Mouse (Mus musculus) midbrain, embryonic 13.5 days (tissue): ENCODE measurements around the gene Syn3. TPM values are rescaled to one million over a fixed set of nuclear protein-coding genes. Genes with fewer than 3 reads are reported as not detected.
"Not testable (repeated sequence)": the region's sequence is repeated elsewhere in the genome, so short reads cannot be mapped to it uniquely, and the experiment has no call there.

Experiments used
- ATAC-seq: fragments of 200-750 bp; cut with Nextera tagmentation; 2 replicates; pipeline ENCODE4 v1.8.0; 2017; ENCODE audit warnings: mild to moderate bottlenecking, moderate TSS enrichment, moderate library complexity
- H3K27ac ChIP-seq: fragments of 300-500 bp; sonication (generic); 2 replicates; pipeline ENCODE4 v1.5.1; 2015; ENCODE audit warnings: inconsistent platforms, mild to moderate bottlenecking, moderate library complexity
- H3K27me3 ChIP-seq: fragments of 300-500 bp; sonication (generic); 2 replicates; pipeline ENCODE4 v1.6.1; 2015; ENCODE audit warnings: mild to moderate bottlenecking, inconsistent platforms
- H3K36me3 ChIP-seq: fragments of 300-500 bp; sonication (generic); 2 replicates; pipeline ENCODE4 v1.6.1; 2015; ENCODE audit warnings: mild to moderate bottlenecking, inconsistent platforms
- H3K4me1 ChIP-seq: fragments of 300-500 bp; sonication (generic); replicated peaks from 2 replicates; pipeline ENCODE4 v1.6.1; 2015; ENCODE audit warnings: inconsistent platforms
- H3K4me2 ChIP-seq: fragments of 300-500 bp; sonication (generic); replicated peaks from 2 replicates; pipeline ENCODE4 v1.6.1; 2015; ENCODE audit warnings: moderate library complexity, mild to moderate bottlenecking, inconsistent platforms
- H3K4me3 ChIP-seq: fragments of 300-500 bp; sonication (generic); replicated peaks from 2 replicates; pipeline ENCODE4 v1.5.1; 2015; ENCODE audit warnings: mild to moderate bottlenecking, inconsistent platforms
- H3K9ac ChIP-seq: fragments of 300-500 bp; sonication (generic); replicated peaks from 2 replicates; pipeline ENCODE4 v1.6.1; 2015; ENCODE audit warnings: mild to moderate bottlenecking, inconsistent platforms
- H3K9me3 ChIP-seq: fragments of 300-500 bp; sonication (generic); 2 replicates; pipeline ENCODE4 v1.6.1; 2016; ENCODE audit warnings: mild to moderate bottlenecking, inconsistent platforms
- WGBS: fragments of 180-500 bp; shearing (Covaris S2); methylation state at CpG from one replicate; pipeline ENCODE4 v1.1.7; 2015; 5-methylcytosine and 5-hydroxymethylcytosine counted together
- polyA plus RNA-seq: library from polyadenylated mRNA; unstranded; fragments of >200 nt; fragmentation: Nextera tagmentation; extraction: Ambion mirVana; gene quantifications from 2 replicates; pipeline ENCODE4 v1.2.1, GENCODE M21; 2015

The Syn3 gene
- polyA plus RNA-seq, 1 experiment from 2014 or later: 13.8 TPM

DNA sequence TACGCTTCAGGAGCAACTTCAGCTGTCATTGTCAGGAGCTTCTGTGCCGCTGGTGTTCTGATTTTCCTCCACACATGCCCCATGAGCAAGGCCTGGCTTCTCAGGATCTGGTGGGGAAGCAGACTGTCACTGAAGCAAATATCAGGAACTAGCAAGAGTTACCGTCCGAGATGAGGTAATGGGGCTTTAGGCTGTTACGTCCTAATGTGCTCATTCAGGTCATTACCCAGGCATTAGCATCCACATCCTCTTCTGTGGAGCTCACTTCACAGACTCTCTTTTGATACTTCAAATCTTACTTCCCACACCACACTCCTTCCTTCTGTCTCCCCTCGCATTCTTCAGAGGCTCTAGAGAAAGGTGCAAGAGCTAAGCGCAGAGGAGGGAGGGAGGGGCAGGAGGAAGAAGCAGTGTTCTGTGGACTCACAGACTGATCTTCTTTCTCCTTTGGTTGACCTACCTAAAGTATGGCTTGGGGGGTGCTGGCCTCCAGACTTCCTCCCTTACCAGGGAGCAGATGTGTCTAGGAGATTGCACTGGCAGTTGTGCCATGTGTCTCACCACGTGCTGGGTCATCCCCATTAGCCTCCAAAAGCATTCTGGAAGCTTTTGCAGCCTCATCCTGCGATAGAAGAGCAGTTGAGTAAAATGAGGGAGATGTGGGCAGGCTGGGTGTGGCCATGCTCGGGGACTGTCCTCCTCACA lies 445.7 kb downstream of the Syn3 start:
- Histone ChIP-seq H3K9me3 (no peaks in the 10 kb centered on the region), H3K4me1 (no peaks in the 10 kb centered on the region), H3K27me3 (no peaks in the 10 kb centered on the region), H3K27ac (no peak overlapping the region), H3K9ac (no peak overlapping the region), H3K36me3 (peaks cover 39% of the 10 kb centered on the region), H3K4me2 (no peak overlapping the region), H3K4me3 (no peak overlapping the region)
- no peak for ATAC-seq
- WGBS: 88% methylated on average over 10 of the region's 10 CpGs

DNA sequence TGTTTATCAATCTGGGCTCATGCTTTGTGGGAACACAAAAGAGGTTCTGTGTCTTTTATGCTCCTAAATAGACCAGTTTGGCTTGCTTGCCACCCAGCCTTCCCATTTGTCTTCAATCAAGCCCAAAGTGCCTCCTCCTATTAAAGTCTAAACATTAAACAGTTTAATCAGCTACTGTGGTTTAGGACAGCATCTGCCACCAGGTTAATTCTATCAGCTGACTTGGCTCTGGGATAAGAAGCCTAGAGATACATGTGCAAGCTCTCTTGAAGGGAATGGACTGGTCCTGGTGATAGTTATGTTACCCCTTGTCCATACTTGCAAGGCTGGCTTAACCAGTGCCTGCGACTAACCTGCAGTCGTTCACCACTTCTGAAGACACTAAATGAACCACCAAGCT lies 448.2 kb downstream of the Syn3 start:
- no peak for ATAC-seq
- Histone ChIP-seq H3K27ac (no peak overlapping the region), H3K4me2 (no peak overlapping the region), H3K9ac (no peak overlapping the region), H3K4me3 (no peak overlapping the region), H3K27me3 (no peaks in the 10 kb centered on the region), H3K36me3 (peaks cover 22% of the 10 kb centered on the region), H3K9me3 (no peaks in the 10 kb centered on the region), H3K4me1 (no peaks in the 10 kb centered on the region)
- 96% methylated on average over 2 of the region's 2 CpGs for WGBS

DNA sequence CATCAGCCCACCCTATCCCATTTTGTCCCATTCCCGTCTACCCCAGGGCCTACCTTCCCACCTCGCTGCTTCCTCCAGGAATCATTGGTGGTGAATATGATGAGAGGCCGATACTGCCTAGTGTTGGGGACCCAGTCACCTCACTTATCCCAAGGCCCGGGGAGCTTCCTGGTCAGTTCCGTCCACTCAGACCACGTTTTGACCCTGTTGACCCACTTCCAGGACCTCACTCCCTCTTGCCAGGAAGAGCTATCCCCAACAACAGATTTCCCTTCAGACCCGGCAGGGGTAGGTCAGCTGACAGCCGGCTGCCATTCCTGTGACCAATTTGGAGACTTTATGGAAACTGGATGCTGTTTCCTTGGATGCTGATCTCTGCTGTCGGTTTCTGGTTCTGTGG lies 450.9 kb downstream of the Syn3 start:
- no peaks in the 10 kb centered on the region for H3K27me3 ChIP-seq
- H3K9me3 ChIP-seq: no peaks in the 10 kb centered on the region
- WGBS: 90% methylated on average over 9 of the region's 9 CpGs
- no peak overlapping the region for H3K9ac ChIP-seq
- no peak overlapping the region for H3K4me2 ChIP-seq
- no peak overlapping the region for H3K27ac ChIP-seq
- H3K4me3 ChIP-seq: no peak overlapping the region
- no peaks in the 10 kb centered on the region for H3K4me1 ChIP-seq
- no peak for ATAC-seq
- H3K36me3 ChIP-seq: peaks cover under 1% of the 10 kb centered on the region; the same call in 1 of the 2 replicates

DNA sequence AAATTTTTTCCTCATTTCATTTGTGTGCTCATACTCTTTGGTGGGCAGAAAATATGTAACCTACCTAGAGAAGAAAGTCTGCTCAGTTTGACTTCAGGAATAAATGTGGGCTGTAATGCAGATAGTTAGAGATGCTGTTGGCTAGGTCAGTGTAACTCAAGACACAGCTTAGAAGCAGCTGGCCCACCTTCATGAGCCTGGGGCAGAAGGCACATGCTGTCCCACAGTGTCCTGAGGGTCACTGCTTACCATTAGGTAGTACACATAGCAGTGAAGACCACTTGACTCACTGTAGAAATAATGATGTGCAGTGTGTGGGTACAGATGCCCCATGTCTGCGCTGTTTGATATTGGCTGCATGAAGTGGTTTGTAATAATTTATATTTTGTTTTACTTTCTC lies 452.3 kb downstream of the Syn3 start:
- Histone ChIP-seq H3K9ac (no peak overlapping the region), H3K27ac (no peak overlapping the region), H3K4me1 (no peaks in the 10 kb centered on the region), H3K4me3 (no peak overlapping the region), H3K36me3 (no peaks in the 10 kb centered on the region), H3K4me2 (no peak overlapping the region), H3K27me3 (no peaks in the 10 kb centered on the region), H3K9me3 (no peaks in the 10 kb centered on the region)
- WGBS: 100% methylated on average over 1 of the region's 1 CpGs
- no peak for ATAC-seq

DNA sequence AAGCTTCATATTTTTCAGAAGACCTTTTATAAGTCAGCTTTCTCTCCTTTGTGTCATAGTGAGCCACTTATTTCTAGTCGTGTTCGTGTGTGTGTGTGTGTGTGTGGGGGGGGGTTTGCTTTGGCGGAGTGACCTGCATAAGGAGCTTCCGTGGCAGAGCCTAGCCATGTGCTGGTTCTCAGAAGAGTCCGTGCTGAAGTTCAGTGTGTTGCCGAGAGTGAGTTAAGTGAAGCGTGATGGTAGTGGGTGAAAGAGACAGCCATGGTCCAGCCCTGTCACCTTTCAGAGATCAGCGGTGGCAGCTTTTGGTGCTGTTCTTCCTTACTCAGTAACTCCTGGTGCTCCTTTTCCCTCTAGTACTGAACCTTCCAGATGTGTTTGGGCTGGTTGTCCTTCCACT lies 454.6 kb downstream of the Syn3 start:
- H3K9ac ChIP-seq: no peak overlapping the region
- H3K9me3 ChIP-seq: no peaks in the 10 kb centered on the region
- no peak overlapping the region for H3K4me2 ChIP-seq
- H3K4me1 ChIP-seq: no peaks in the 10 kb centered on the region
- H3K27me3 ChIP-seq: no peaks in the 10 kb centered on the region
- H3K36me3 ChIP-seq: no peaks in the 10 kb centered on the region
- 80% methylated on average over 8 of the region's 8 CpGs for WGBS
- no peak overlapping the region for H3K27ac ChIP-seq
- no peak for ATAC-seq
- H3K4me3 ChIP-seq: no peak overlapping the region

DNA sequence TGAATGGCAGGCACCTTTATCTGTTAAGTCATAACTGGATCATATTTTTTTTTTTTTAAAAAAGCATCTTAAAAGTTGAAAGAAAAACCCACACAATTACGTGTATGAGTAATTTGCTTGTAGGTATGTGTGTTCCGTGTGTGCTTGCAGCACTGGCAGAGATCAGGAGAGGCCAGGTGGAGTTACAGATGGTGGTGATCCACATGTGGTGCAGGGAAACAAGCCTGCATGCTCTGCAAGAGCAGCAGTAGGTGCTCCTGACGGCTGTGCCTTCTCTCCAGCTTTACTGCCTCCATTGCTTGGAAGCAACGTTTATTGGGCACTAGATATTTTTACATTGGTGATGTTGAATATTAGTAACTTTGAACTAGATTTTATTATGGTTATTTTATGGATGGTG lies 455.0 kb downstream of the Syn3 start:
- Histone ChIP-seq H3K4me3 (no peak overlapping the region), H3K27me3 (no peaks in the 10 kb centered on the region), H3K9me3 (no peaks in the 10 kb centered on the region), H3K4me2 (no peak overlapping the region), H3K36me3 (no peaks in the 10 kb centered on the region), H3K9ac (no peak overlapping the region), H3K27ac (no peak overlapping the region), H3K4me1 (no peaks in the 10 kb centered on the region)
- 87% methylated on average over 4 of the region's 4 CpGs for WGBS
- no peak for ATAC-seq

DNA sequence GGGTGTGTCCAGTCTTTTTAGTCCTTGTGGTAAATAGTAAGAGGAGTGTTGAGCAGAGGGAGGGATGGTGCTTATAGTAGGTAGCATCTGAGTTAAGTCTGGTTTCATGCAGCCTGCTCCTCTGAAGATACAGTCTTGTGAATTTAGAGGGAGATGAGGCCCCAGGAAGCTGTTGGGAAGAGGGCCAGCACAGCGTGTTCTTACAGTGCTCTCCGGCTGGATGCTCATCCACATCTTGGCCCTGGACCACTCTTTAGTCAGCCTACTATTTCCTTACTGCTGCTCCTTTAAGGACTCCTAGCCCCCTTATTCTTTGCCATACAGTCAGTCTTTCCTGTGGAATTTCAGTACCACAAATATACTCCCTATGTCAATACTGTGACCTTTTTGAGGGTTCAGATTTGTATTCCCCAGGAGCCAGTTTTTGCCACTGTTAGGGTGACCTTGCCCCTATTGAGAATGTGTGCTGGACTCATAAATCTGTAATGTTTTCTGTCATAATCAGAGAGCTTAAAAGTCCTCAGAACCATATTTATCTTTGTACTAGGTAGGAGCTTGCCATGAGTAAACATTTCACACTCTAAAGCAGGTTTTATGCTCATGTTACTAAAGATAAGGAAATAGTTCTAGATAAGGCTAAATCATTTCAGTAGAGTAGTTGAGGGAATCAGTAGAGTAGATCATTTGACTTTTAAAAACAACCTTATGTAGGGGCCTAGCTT lies 464.5 kb downstream of the Syn3 start:
- Histone ChIP-seq H3K36me3 (0 out of 2 replicates have a peak, but pooled peaks cover 3% of the 10 kb centered on the region), H3K4me1 (no peaks in the 10 kb centered on the region), H3K27me3 (no peaks in the 10 kb centered on the region), H3K9ac (no peak overlapping the region), H3K27ac (no peak overlapping the region), H3K9me3 (no peaks in the 10 kb centered on the region), H3K4me3 (no peak overlapping the region), H3K4me2 (no peak overlapping the region)
- ATAC-seq: no peak
- 100% methylated on average over 2 of the region's 2 CpGs for WGBS

DNA sequence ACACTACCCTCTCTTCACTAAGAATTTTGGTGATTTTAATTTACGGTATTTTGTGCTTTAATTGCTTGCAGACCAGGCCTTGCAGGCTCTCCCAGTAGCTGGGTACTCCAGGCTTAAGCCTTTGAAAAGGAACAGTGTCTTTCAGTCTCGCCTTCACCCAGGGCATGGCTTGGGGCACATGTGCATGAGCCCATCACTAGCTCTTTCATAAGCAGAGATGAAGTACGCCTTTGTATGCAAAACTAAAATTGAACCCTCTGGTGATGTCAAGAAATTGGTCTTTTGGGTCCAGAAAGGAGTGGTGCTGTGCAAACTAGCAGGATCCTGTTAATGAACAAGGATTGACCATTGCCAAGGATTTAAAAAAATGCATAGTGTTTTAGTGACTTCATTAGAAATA lies 466.2 kb downstream of the Syn3 start:
- Histone ChIP-seq H3K4me3 (no peak overlapping the region), H3K4me1 (no peaks in the 10 kb centered on the region), H3K4me2 (no peak overlapping the region), H3K9ac (no peak overlapping the region), H3K36me3 (0 out of 2 replicates have a peak, but pooled peaks cover 6% of the 10 kb centered on the region), H3K27me3 (no peaks in the 10 kb centered on the region), H3K27ac (no peak overlapping the region), H3K9me3 (no peaks in the 10 kb centered on the region)
- 89% methylated on average over 3 of the region's 3 CpGs for WGBS
- ATAC-seq: no peak

DNA sequence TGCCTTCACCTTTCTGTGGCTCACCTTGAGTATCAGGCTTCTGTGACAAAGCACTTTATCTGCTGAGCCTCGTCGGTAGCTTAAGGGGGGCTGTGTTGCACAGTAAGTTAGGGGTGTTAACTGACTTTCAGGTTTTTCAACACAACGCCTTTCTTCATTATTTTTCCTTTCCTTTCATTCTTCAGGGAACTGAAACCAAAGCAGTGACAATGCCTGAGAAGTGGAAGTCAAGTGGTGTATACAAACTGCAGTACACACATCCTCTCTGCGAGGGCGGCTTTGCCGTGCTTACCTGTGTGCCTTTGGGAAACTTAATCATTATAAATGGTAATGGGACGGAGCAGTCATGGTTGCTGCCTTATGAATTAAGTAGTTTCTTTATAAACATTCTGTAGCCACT lies 468.0 kb downstream of the Syn3 start:
- Histone ChIP-seq H3K27me3 (no peaks in the 10 kb centered on the region), H3K9me3 (no peaks in the 10 kb centered on the region), H3K27ac (no peak overlapping the region), H3K4me1 (no peaks in the 10 kb centered on the region), H3K9ac (no peak overlapping the region), H3K4me3 (no peak overlapping the region), H3K36me3 (0 out of 2 replicates have a peak, but pooled peaks cover 6% of the 10 kb centered on the region), H3K4me2 (no peak overlapping the region)
- 92% methylated on average over 7 of the region's 7 CpGs for WGBS
- no peak for ATAC-seq

DNA sequence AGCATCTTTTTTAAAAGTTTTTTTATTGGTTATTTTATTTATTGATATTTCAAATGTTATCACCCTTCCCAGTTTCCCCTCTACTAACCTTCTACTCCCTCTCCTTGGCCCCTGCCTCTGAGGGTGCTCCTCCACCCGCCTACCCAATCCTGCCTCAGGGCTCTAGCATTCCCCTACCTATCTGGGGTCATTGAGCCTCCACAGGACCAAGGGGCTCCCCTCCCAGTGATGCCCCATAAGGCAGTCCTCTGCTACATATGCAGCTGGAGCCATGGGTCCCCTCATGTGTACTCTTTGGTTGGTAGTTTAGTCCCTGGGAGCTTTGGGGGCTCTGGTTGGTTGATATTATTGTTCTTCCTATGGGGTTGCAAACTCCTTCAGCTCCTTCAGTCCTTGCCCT lies 471.9 kb downstream of the Syn3 start:
- H3K27me3 ChIP-seq, H3K27ac ChIP-seq, H3K9me3 ChIP-seq, H3K4me3 ChIP-seq, H3K36me3 ChIP-seq, H3K9ac ChIP-seq, H3K4me2 ChIP-seq, H3K4me1 ChIP-seq, ATAC-seq: not testable (repeated sequence)
- 77% methylated on average over 1 of the region's 1 CpGs for WGBS

DNA sequence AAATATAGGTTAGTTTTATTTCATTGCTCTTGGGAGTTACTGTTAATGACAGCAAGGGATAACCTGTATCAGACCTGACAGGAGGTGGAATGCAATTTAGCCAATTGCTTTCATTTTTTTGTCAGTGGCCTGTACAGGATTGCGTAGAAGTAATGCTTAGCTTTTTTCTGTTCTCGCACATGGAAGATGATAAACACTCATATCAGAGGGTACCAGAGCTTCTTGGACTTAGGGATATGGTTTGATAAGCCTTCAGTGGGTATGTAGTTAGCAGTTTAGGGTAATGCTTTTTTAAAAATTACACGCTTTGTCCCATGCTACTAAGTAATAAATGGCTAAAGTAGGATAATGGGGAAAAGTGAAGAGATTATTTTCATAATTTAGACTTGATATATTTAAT lies 472.3 kb downstream of the Syn3 start:
- H3K27ac ChIP-seq: no peak overlapping the region
- 93% methylated on average over 3 of the region's 3 CpGs for WGBS
- no peaks in the 10 kb centered on the region for H3K27me3 ChIP-seq
- H3K36me3 ChIP-seq: 0 out of 2 replicates have a peak, but pooled peaks cover 6% of the 10 kb centered on the region
- peaks cover 5% of the 10 kb centered on the region for H3K4me1 ChIP-seq
- H3K4me3 ChIP-seq: no peak overlapping the region
- H3K9ac ChIP-seq: no peak overlapping the region
- H3K4me2 ChIP-seq: no peak overlapping the region
- no peak for ATAC-seq
- H3K9me3 ChIP-seq: no peaks in the 10 kb centered on the region

DNA sequence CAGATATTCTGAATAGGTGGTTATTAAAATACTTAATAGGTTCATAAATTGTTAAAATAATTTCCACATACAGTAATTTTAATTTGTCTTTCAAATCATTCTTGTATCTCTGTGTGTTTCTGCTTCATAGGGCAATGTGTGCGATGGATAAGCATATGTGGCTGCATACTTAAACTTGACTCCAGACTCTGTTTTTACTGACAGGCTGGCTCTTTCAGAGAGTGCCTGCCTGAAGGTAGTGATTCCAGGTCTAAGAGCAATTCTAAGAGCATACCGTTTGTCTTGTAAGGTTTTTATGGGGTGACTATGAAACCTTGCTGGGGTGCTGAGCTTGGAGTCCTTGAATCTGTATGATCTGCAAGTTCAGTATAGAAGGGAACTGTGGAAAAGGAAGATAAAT lies 472.8 kb downstream of the Syn3 start:
- H3K4me1 ChIP-seq: peaks cover 5% of the 10 kb centered on the region

More for the DNA sequence above, 472.8 kb downstream of the Syn3 start:
- WGBS: 89% methylated on average over 2 of the region's 2 CpGs
- no peaks in the 10 kb centered on the region for H3K27me3 ChIP-seq
- no peak overlapping the region for H3K4me2 ChIP-seq
- H3K4me3 ChIP-seq: no peak overlapping the region
- no peak overlapping the region for H3K9ac ChIP-seq
- H3K27ac ChIP-seq: no peak overlapping the region
- 0 out of 2 replicates have a peak, but pooled peaks cover 6% of the 10 kb centered on the region for H3K36me3 ChIP-seq
- H3K9me3 ChIP-seq: no peaks in the 10 kb centered on the region
- no peak for ATAC-seq
